Mouse (Mus musculus) liver, adult 2 months (tissue): ENCODE measurements at regions not wholly inside any gene's neighbourhood (a gene's known extent, or its start where the extent isn't known, plus 50 kb on each side); places are given as distances from the start of the nearest gene placed in this dataset.

ENCODE experiments used
- DNase-seq: peaks from one replicate; pipeline ENCODE4 v3.0.0-alpha.2; 2011; ENCODE audit warnings: low read depth, low spot score; ENCODE audit errors: extremely low read depth
- H3K27ac ChIP-seq: fragments of 200-500 bp; replicated peaks from 2 replicates; pipeline ENCODE4 v1.5.1; 2012; ENCODE audit warnings: low read depth, mild to moderate bottlenecking, control low read depth, inconsistent platforms, low read length; ENCODE audit not compliant: insufficient read depth
- H3K27me3 ChIP-seq: fragments of 200-500 bp; 2 replicates; pipeline ENCODE4 v1.6.1; 2012; ENCODE audit warnings: mild to moderate bottlenecking, moderate library complexity, low read length, inconsistent platforms; ENCODE audit not compliant: control insufficient read depth, insufficient read depth
- H3K36me3 ChIP-seq: fragments of 200-500 bp; 2 replicates; pipeline ENCODE4 v1.6.1; 2012; ENCODE audit warnings: low read length, inconsistent platforms; ENCODE audit not compliant: control insufficient read depth, insufficient read depth
- H3K4me1 ChIP-seq: fragments of 200-500 bp; 2 replicates; pipeline ENCODE4 v1.6.1; 2011; ENCODE audit warnings: low read length; ENCODE audit not compliant: control insufficient read depth, insufficient read depth
- H3K4me3 ChIP-seq: fragments of 200-500 bp; 2 replicates; pipeline ENCODE4 v1.5.1; 2011; ENCODE audit warnings: low read depth, mild to moderate bottlenecking, control low read depth, low read length, moderate library complexity; ENCODE audit not compliant: insufficient read depth
- H3K79me2 ChIP-seq: fragments of 200-500 bp; 2 replicates; pipeline ENCODE4 v1.6.1; 2012; ENCODE audit warnings: inconsistent platforms, mild to moderate bottlenecking, low read length, moderate library complexity; ENCODE audit not compliant: control insufficient read depth, insufficient read depth
- H3K9ac ChIP-seq: fragments of 200-500 bp; 2 replicates; pipeline ENCODE4 v1.6.1; 2012; ENCODE audit warnings: low read depth, mild to moderate bottlenecking, control low read depth, inconsistent platforms, low read length
- CTCF ChIP-seq: fragments of 200-500 bp; IDR thresholded peaks from 2 replicates; pipeline ENCODE4 v1.5.1; 2011; ENCODE audit warnings: low read depth, low read length, control low read depth
- POLR2A ChIP-seq: fragments of 200-500 bp; IDR thresholded peaks from 2 replicates; pipeline ENCODE4 v1.6.1; 2011; ENCODE audit warnings: low read length, control low read depth; ENCODE audit not compliant: insufficient read depth; ENCODE audit errors: extremely low read depth
- WGBS: fragments of 180-500 bp; shearing (Covaris S2); methylation state at CpG from one replicate; pipeline ENCODE4 v1.1.7; 2018; 5-methylcytosine and 5-hydroxymethylcytosine counted together

GRCm38 (mm10) chr11:109011161-109011560 is 91.0 kb downstream of the Axin2 start:
- TF ChIP-seq CTCF (no peak), POLR2A (no peak)
- Histone ChIP-seq H3K9ac (no peak overlapping the region), H3K4me3 (no peak overlapping the region), H3K27ac (no peak overlapping the region), H3K36me3 (no peaks in the 10 kb centered on the region), H3K4me1 (no peaks in the 10 kb centered on the region), H3K79me2 (no peaks in the 10 kb centered on the region), H3K27me3 (no peaks in the 10 kb centered on the region)
- WGBS, result 90% methylated on average over 6 of the region's 6 CpGs
- DNase-seq, result no peak

GRCm38 (mm10) chr11:109008872-109009271 is 88.7 kb downstream of the Axin2 start:
- Histone ChIP-seq H3K4me3 (no peak overlapping the region), H3K79me2 (no peaks in the 10 kb centered on the region), H3K27ac (no peak overlapping the region), H3K4me1 (no peaks in the 10 kb centered on the region), H3K36me3 (no peaks in the 10 kb centered on the region), H3K9ac (no peak overlapping the region), H3K27me3 (no peaks in the 10 kb centered on the region)
- no peak for DNase-seq
- TF ChIP-seq POLR2A, result no peak
- TF ChIP-seq CTCF, result no peak
- WGBS, result 77% methylated on average over 2 of the region's 2 CpGs

DNA sequence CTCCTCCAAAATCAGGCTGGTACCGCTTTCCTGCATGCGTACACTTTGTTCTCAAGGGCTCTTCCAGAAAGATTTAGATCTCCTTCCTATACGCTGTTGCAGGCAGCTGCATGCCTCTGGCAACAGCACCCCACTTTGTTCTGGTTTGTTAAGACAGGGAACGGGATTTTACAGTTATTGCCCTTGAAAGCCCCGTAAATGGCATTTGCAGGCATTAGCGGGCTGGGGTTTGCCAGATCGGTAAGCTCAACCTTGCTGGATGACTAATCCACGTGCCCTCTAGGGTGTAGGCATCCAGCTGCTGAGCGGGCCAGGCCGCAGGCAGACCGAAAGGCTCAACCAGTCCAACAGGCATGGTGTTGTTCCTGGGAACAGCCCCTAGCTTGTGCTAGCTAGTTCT is 85.5 kb downstream of the Axin2 start:
- TF ChIP-seq POLR2A (no peak), CTCF (no peak)
- Histone ChIP-seq H3K27ac (no peak overlapping the region), H3K4me3 (no peak overlapping the region), H3K36me3 (no peaks in the 10 kb centered on the region), H3K27me3 (no peaks in the 10 kb centered on the region), H3K4me1 (no peaks in the 10 kb centered on the region), H3K79me2 (no peaks in the 10 kb centered on the region), H3K9ac (no peak overlapping the region)
- no peak for DNase-seq
- WGBS, result 94% methylated on average over 11 of the region's 11 CpGs
